10 mouse cellular contexts compared by ENCODE assay signal in the genomic region with DNA sequence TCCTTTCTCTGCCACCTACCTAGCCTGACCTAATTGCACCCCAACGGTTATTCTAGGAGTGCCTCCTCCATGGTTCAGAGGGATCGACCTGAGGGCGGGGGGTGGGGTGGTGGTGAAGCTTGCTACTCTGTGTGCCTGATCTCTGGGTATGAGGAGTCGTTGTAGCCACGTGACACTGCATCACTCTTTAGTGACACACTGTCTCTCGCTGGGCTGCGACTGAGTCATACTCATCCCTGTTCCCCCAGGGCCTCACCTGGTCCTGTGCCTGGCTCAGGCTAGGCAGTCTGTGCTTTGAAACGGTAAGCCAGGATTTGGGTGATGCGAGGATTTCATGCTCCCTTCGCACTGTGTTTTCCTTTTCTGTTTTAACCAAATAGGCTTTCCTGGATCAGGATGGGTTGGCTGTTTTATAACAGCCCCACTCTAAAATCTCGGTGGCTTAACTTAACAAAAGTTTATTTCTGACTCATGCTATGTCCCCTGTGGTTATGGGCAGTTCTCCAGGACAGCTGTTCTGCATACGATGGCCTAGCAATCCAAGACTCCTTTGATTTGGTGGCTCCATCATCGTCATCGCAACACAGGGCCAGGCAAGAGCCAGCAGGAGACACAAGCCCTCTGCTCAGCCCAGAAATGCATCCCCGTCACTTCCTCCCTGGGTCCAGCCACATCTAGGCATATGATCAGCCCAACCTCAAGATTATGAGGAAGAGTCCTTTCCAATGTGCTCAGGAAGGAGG. TPM values are rescaled to one million over a fixed set of nuclear protein-coding genes. Genes with fewer than 3 reads are reported as not detected.
A peak's percentile ranks its signal among the peaks of the same experiment; 100 is the strongest.
DNase-seq lines count a peak whose midpoint lies in the region; ATAC-seq and TF ChIP-seq lines count a peak whose summit lies in the region.
"Had no signal": no experiment of that assay in that cellular context is flagged by ENCODE, and none has a peak within 500 bp of the region (broad histone marks: within the 10 kb centered on the region; RNA-seq: fewer than 3 reads in every experiment).

No protein-coding gene starts in this region.

- H3K9me3 ChIP-seq in CH12.LX (replicated peaks; ENCODE audit: low read length): no peaks in the 10 kb centered on the region
- no peaks in the 10 kb centered on the region for H3K9me3 ChIP-seq in neural tube, embryonic 15.5 days (replicated peaks)
- H3K9me3 ChIP-seq: midbrain, embryonic 15.5 days had no signal

- 75% methylated on average over 15 of the region's 15 CpGs for WGBS in neural tube, embryonic 15.5 days

- H3K4me3 ChIP-seq in CH12.LX (replicated peaks in 1 of 3; ENCODE audit: low read depth in 2 of 3, low read length in 2 of 3, poor library complexity in 1 of 3): no peak overlapping the region
- H3K4me3 ChIP-seq in neural tube, embryonic 15.5 days (replicated peaks): no peak overlapping the region
- H3K4me3 ChIP-seq: midbrain, embryonic 15.5 days had no signal

- in situ Hi-C loops in CH12.LX (cut with MboI; ENCODE audit: low pct_ligation_motif_present, low pct_unique_long_range_greater_than_20kb, low sequenced_read_pairs): loop anchor here (25.0 kb wide), 3 partner anchors 167 to 467 kb away; no protein-coding TSS in a partner anchor

- no peak overlapping the region for H3K9ac ChIP-seq in CH12.LX (ENCODE audit: insufficient read depth, low read depth)
- H3K9ac ChIP-seq in neural tube, embryonic 15.5 days (replicated peaks): no peak overlapping the region
- H3K9ac ChIP-seq: midbrain, embryonic 15.5 days had no signal

- dilution Hi-C loops in CH12.LX (cut with MboI; ENCODE audit: extremely low pct_ligation_motif_present, extremely low pct_unique_long_range_greater_than_20kb, low sequenced_read_pairs): no loop called here

- peak; percentile 66 for DNase-seq in kidney, postnatal 10 days
- no peak for DNase-seq in kidney, adult 11 months
- no peak for DNase-seq in CH12.LX (ENCODE audit: extremely low read depth)
- peak; percentile 62 for DNase-seq in gastrocnemius, postnatal 25 days
- DNase-seq in left cerebral cortex, postnatal 36 days (ENCODE audit: low spot score in 2 of 2): no peak
- DNase-seq: cerebellum, postnatal 25 days had no signal

- H3K36me3 ChIP-seq in CH12.LX (replicated peaks in 1 of 2; ENCODE audit: control insufficient read depth in 1 of 2, insufficient read depth in 1 of 2, low read length in 1 of 2): no peaks in the 10 kb centered on the region
- H3K36me3 ChIP-seq in neural tube, embryonic 15.5 days: no peaks in the 10 kb centered on the region
- H3K36me3 ChIP-seq: midbrain, embryonic 15.5 days had no signal

- no peaks in the 10 kb centered on the region for H3K27me3 ChIP-seq in CH12.LX (replicated peaks)
- H3K27me3 ChIP-seq in neural tube, embryonic 15.5 days (replicated peaks): no peaks in the 10 kb centered on the region
- H3K27me3 ChIP-seq: midbrain, embryonic 15.5 days had no signal

- no peak for TF ChIP-seq EP300 in CH12.LX (IDR thresholded peaks at IDR 0.05; ENCODE audit: low read length)

- peak; percentile 73 for ATAC-seq in megakaryocyte progenitor cell, adult 5-6 weeks (replicated peaks; ENCODE audit: poor library complexity)
- no peak for ATAC-seq in neural tube, embryonic 15.5 days (ENCODE audit: low FRiP score)
- ATAC-seq in cerebellum, adult (ENCODE audit: insufficient number of reproducible peaks, low FRiP score, low TSS enrichment): no peak
- ATAC-seq: midbrain, embryonic 15.5 days had no signal

- H3K4me1 ChIP-seq in CH12.LX (ENCODE audit: control insufficient read depth in 1 of 2, insufficient read depth in 2 of 2): peaks cover 3 to 5% of the 10 kb centered on the region in 2 experiments
- H3K4me1 ChIP-seq in neural tube, embryonic 15.5 days: peaks cover 3% of the 10 kb centered on the region; the same call in 1 of the 2 replicates
- H3K4me1 ChIP-seq: midbrain, embryonic 15.5 days had no signal

- intact Hi-C loops in left cerebral cortex, postnatal 36 days (cut with DNase I): no loop called here

- no peak for TF ChIP-seq RAD21 in CH12.LX (IDR thresholded peaks at IDR 0.05; ENCODE audit: low read depth, low read length)

- H3K79me2 ChIP-seq in CH12.LX (replicated peaks; ENCODE audit: control insufficient read depth, extremely low read depth, insufficient read depth, poor library complexity, severe bottlenecking): no peaks in the 10 kb centered on the region

- no peak overlapping the region for H3K27ac ChIP-seq in CH12.LX (ENCODE audit: insufficient read depth, low read depth)
- H3K27ac ChIP-seq in neural tube, embryonic 15.5 days (replicated peaks): no peak overlapping the region
- H3K27ac ChIP-seq: midbrain, embryonic 15.5 days had no signal

- no peak for TF ChIP-seq POLR2A in CH12.LX (IDR thresholded peaks at IDR 0.05; ENCODE audit: low read depth, low read length)

- H3K4me2 ChIP-seq in CH12.LX (ENCODE audit: insufficient read depth, low read depth, poor library complexity, severe bottlenecking): no peak overlapping the region
- H3K4me2 ChIP-seq in neural tube, embryonic 15.5 days: no peak overlapping the region
- H3K4me2 ChIP-seq: midbrain, embryonic 15.5 days had no signal

- no peak for TF ChIP-seq CTCF in CH12.LX (conservative IDR thresholded peaks at IDR 0.05 in 1 of 2, IDR thresholded peaks at IDR 0.05 in 1 of 2; ENCODE audit: low read depth in 2 of 2, low read length in 2 of 2)

TF ChIP-seq in CH12.LX, 34 proteins besides CTCF, POLR2A, EP300 and RAD21:
- TF ChIP-seq MEF2A (IDR thresholded peaks at IDR 0.05; ENCODE audit: borderline replicate concordance, low read depth, low read length) (no peak), USF1 (IDR thresholded peaks at IDR 0.05; ENCODE audit: low read depth, low read length) (peak; percentile 15; the same call in 1 of the 2 replicates)

RNA-seq across cellular contexts. Expression of a gene that starts 50.3 kb away (rescaled TPM):
- total RNA-seq in CH12.LX (2012; rRNA removed) (not detected in 2 replicates), CH12.LX (2014; rRNA removed) (not detected in 2 replicates)
- polyA plus RNA-seq in CH12.LX (2012; ENCODE audit: insufficient read length, low read depth): not detected in 2 replicates
- total RNA-seq in gastrocnemius, postnatal 25 days (2021): 1 to 10 TPM; 1.9 to 2.4 TPM
- total RNA-seq in megakaryocyte progenitor cell, adult 5-6 weeks (2015): not detected in 2 replicates
- total RNA-seq in megakaryocyte progenitor cell, adult 5-6 weeks (2017): not detected in 2 replicates
- total RNA-seq in left cerebral cortex, postnatal 36 days (2021): under 1 TPM; 0.59 to 0.93 TPM
- polyA plus RNA-seq in neural tube, embryonic 15.5 days (2015; fragmentation: Nextera tagmentation; extraction: Ambion mirVana): 1.2 and 2.5 TPM in 2 replicates

Comparison
In these comparisons a context has a peak if more than half of its experiments do, and no peak if none do; other contexts are left out.
1. DNase-seq: peak in kidney, postnatal 10 days (single experiment) and gastrocnemius, postnatal 25 days (single experiment); none in kidney, adult 11 months (single experiment), CH12.LX (single experiment) and left cerebral cortex, postnatal 36 days (0 of 2).